Mouse (Mus musculus) thymus, adult 2 months (tissue): ENCODE results near the gene Stk10.

Experiments used
- CTCF ChIP-seq: fragments of 200-500 bp; IDR thresholded peaks from 2 replicates; pipeline ENCODE4 v1.5.1; 2012; ENCODE audit warnings: mild to moderate bottlenecking, control low read depth, low read length, moderate library complexity, borderline replicate concordance; ENCODE audit not compliant: control insufficient read depth, poor library complexity, insufficient read depth; ENCODE audit errors: extremely low read depth
- POLR2A ChIP-seq: fragments of 200-500 bp; IDR thresholded peaks from 2 replicates; pipeline ENCODE4 v1.6.1; 2012; ENCODE audit warnings: mild to moderate bottlenecking, low read length, control low read depth, moderate library complexity; ENCODE audit not compliant: control insufficient read depth, poor library complexity, insufficient read depth; ENCODE audit errors: extremely low read depth

DNA sequence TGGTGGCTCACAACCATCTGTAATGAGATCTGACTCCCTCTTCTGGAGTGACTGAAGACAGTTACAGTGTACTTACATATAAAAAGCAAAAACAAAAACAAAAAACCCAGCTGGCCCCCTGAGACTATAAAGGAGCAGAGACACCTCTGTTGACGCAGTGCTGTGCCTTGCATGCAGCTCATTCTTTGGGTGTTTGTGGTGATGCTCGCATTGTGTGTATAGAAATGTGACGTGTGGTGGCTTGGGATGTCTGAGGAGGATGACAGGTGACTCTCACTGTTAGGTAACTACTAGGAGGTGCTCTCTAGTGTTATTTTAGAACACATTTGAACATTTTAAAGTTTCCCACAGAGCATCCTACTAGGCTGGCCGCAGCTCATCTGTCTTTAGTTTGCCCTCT lies 2.5 kb downstream of the Stk10 start:
- TF ChIP-seq POLR2A (no peak), CTCF (no peak)
